In genomic region chr7:28809401-28810089, GRCm38 (mm10) we compare ENCODE assay signal across 7 mouse cellular contexts. TPM values are rescaled to one million over a fixed set of nuclear protein-coding genes. Genes with fewer than 3 reads are reported as not detected.
DNase-seq lines count a peak whose midpoint lies in the region; ATAC-seq and TF ChIP-seq lines count a peak whose summit lies in the region.

No protein-coding gene starts in this region.

- intact Hi-C loops in left cerebral cortex, postnatal 25 days (cut with DNase I) = loop anchor here (2.0 to 5.0 kb wide), 2 partner anchors 15 to 148 kb away; partner anchors contain the start of gene Ech1

- no peak for TF ChIP-seq CTCF in bone marrow macrophage, adult 2 months (IDR thresholded peaks at IDR 0.05; ENCODE audit: low read depth, low read length)

- peak overlapping the region; percentile 88 for H3K9ac ChIP-seq in forebrain, embryonic 11.5 days (ENCODE audit: low read length)
- peak overlapping the region; percentile 92 for H3K9ac ChIP-seq in hindbrain, embryonic 13.5 days

- H3K4me1 ChIP-seq in bone marrow macrophage, adult 2 months (ENCODE audit: control insufficient read depth, insufficient read depth, low read length) = peaks cover 25% of the 10 kb centered on the region
- H3K4me1 ChIP-seq in forebrain, embryonic 11.5 days (replicated peaks; ENCODE audit: control insufficient read depth, insufficient read depth, low read length) = peaks cover 21% of the 10 kb centered on the region; the same call in 1 of the 2 replicates
- peaks cover 40% of the 10 kb centered on the region for H3K4me1 ChIP-seq in hindbrain, embryonic 13.5 days (replicated peaks)
- H3K4me1 ChIP-seq in megakaryocyte, embryonic 14.5 days = peaks cover 64% of the 10 kb centered on the region

- no peak for TF ChIP-seq POLR2A in bone marrow macrophage, adult 2 months (IDR thresholded peaks at IDR 0.05; ENCODE audit: borderline replicate concordance, low read depth, low read length)

- peak overlapping the region; percentile 77 for H3K4me3 ChIP-seq in bone marrow macrophage, adult 2 months (ENCODE audit: insufficient read depth, low read length)
- peak overlapping the region; percentile 92 for H3K4me3 ChIP-seq in forebrain, embryonic 11.5 days (ENCODE audit: low read depth, low read length)
- H3K4me3 ChIP-seq in hindbrain, embryonic 13.5 days = peak overlapping the region; percentile 76
- peak overlapping the region; percentile 99 for H3K4me3 ChIP-seq in megakaryocyte, embryonic 14.5 days (replicated peaks)

- H3K27ac ChIP-seq in bone marrow macrophage, adult 2 months (ENCODE audit: insufficient read depth, low read depth, low read length) = peak overlapping the region; percentile 92
- peak overlapping the region; percentile 98 for H3K27ac ChIP-seq in forebrain, embryonic 11.5 days (ENCODE audit: low read depth, low read length)
- H3K27ac ChIP-seq in hindbrain, embryonic 13.5 days = peak overlapping the region; percentile 100

- H3K36me3 ChIP-seq in forebrain, embryonic 11.5 days (ENCODE audit: control insufficient read depth, insufficient read depth, low read length) = peaks cover 13% of the 10 kb centered on the region
- H3K36me3 ChIP-seq in hindbrain, embryonic 13.5 days = peaks cover 26% of the 10 kb centered on the region
- peaks cover 28% of the 10 kb centered on the region for H3K36me3 ChIP-seq in megakaryocyte, embryonic 14.5 days (replicated peaks; ENCODE audit: low read length)

- H3K9me3 ChIP-seq in forebrain, embryonic 11.5 days (ENCODE audit: control insufficient read depth, low read length) = no peaks in the 10 kb centered on the region
- H3K9me3 ChIP-seq in hindbrain, embryonic 13.5 days = no peaks in the 10 kb centered on the region
- H3K9me3 ChIP-seq in megakaryocyte, embryonic 14.5 days = no peaks in the 10 kb centered on the region

- H3K4me2 ChIP-seq in forebrain, embryonic 11.5 days (ENCODE audit: low read depth, low read length, severe bottlenecking) = peak overlapping the region; percentile 97
- peak overlapping the region; percentile 94 for H3K4me2 ChIP-seq in hindbrain, embryonic 13.5 days

- H3K27me3 ChIP-seq in forebrain, embryonic 11.5 days (ENCODE audit: control insufficient read depth, insufficient read depth, low read length) = no peaks in the 10 kb centered on the region
- no peaks in the 10 kb centered on the region for H3K27me3 ChIP-seq in hindbrain, embryonic 13.5 days
- no peaks in the 10 kb centered on the region for H3K27me3 ChIP-seq in megakaryocyte, embryonic 14.5 days (replicated peaks)

- ATAC-seq in forebrain, embryonic 11.5 days (replicated peaks; ENCODE audit: low FRiP score) = peak; percentile 27
- ATAC-seq in hindbrain, embryonic 13.5 days (ENCODE audit: low FRiP score) = peak; percentile 33

- DNase-seq in MN1 (ENCODE audit: low spot score) = peak; percentile 62
- DNase-seq in forebrain, embryonic 11.5 days (ENCODE audit: low spot score) = peak; percentile 88
- peak; percentile 55 to 73 for DNase-seq in left cerebral cortex, postnatal 25 days (ENCODE audit: low spot score in 2 of 2)
- DNase-seq in spleen, postnatal 36 days (ENCODE audit: low spot score in 2 of 2) = peak; percentile 59 to 72

- 0% methylated on average over 35 of the region's 35 CpGs for WGBS in forebrain, embryonic 11.5 days
- whole genome bisulfite sequencing in hindbrain, embryonic 13.5 days = 0% methylated on average over 32 of the region's 35 CpGs

RNA-seq across cellular contexts. Expression of gene Hnrnpl, which starts 1.2 kb away (rescaled TPM):
- 252 and 256 TPM in 2 replicates for polyA plus RNA-seq in bone marrow macrophage, adult 2 months (2012; ENCODE audit: insufficient read depth, insufficient read length, missing spikeins)
- polyA plus RNA-seq in forebrain, embryonic 11.5 days (2014; fragmentation: Nextera tagmentation; extraction: Ambion mirVana) = 338 and 382 TPM in 2 replicates
- 200 and 202 TPM in 2 replicates for polyA plus RNA-seq in hindbrain, embryonic 13.5 days (2015; fragmentation: Nextera tagmentation; extraction: Ambion mirVana)
- 100 to 1,000 TPM; 375 to 411 TPM for total RNA-seq in left cerebral cortex, postnatal 25 days (2021)
- polyA plus RNA-seq in megakaryocyte, embryonic 14.5 days (2012; ENCODE audit: insufficient read depth, low replicate concordance) = 226 and 241 TPM in 2 replicates

RNA-seq across cellular contexts. Expression of gene Ech1, which starts 15.5 kb away (rescaled TPM):
- polyA plus RNA-seq in bone marrow macrophage, adult 2 months (2012; ENCODE audit: insufficient read depth, insufficient read length, missing spikeins) = 85.7 and 96.1 TPM in 2 replicates
- polyA plus RNA-seq in forebrain, embryonic 11.5 days (2014; fragmentation: Nextera tagmentation; extraction: Ambion mirVana) = 70.6 and 74.0 TPM in 2 replicates
- 81.8 and 87.5 TPM in 2 replicates for polyA plus RNA-seq in hindbrain, embryonic 13.5 days (2015; fragmentation: Nextera tagmentation; extraction: Ambion mirVana)
- 10 to 100 TPM; 41.5 to 46.6 TPM for total RNA-seq in left cerebral cortex, postnatal 25 days (2021)
- 12.0 and 64.8 TPM in 2 replicates for polyA plus RNA-seq in megakaryocyte, embryonic 14.5 days (2012; ENCODE audit: insufficient read depth, low replicate concordance)

RNA-seq across cellular contexts. Expression of gene Rinl, which starts 20.8 kb away (rescaled TPM):
- 33.3 and 36.4 TPM in 2 replicates for polyA plus RNA-seq in bone marrow macrophage, adult 2 months (2012; ENCODE audit: insufficient read depth, insufficient read length, missing spikeins)
- polyA plus RNA-seq in forebrain, embryonic 11.5 days (2014; fragmentation: Nextera tagmentation; extraction: Ambion mirVana) = 2.1 and 2.4 TPM in 2 replicates
- 2.7 and 2.8 TPM in 2 replicates for polyA plus RNA-seq in hindbrain, embryonic 13.5 days (2015; fragmentation: Nextera tagmentation; extraction: Ambion mirVana)
- total RNA-seq in left cerebral cortex, postnatal 25 days (2021) = 1 to 10 TPM; 2.4 to 2.9 TPM
- 30.8 and 66.7 TPM in 2 replicates for polyA plus RNA-seq in megakaryocyte, embryonic 14.5 days (2012; ENCODE audit: insufficient read depth, low replicate concordance)

RNA-seq across cellular contexts. Expression of gene Lgals4, which starts 24.1 kb away (rescaled TPM):
- 1.9 and 2.8 TPM in 2 replicates for polyA plus RNA-seq in bone marrow macrophage, adult 2 months (2012; ENCODE audit: insufficient read depth, insufficient read length, missing spikeins)
- polyA plus RNA-seq in forebrain, embryonic 11.5 days (2014; fragmentation: Nextera tagmentation; extraction: Ambion mirVana) = 1.1 and 1.7 TPM in 2 replicates
- 5.6 and 6.3 TPM in 2 replicates for polyA plus RNA-seq in hindbrain, embryonic 13.5 days (2015; fragmentation: Nextera tagmentation; extraction: Ambion mirVana)
- total RNA-seq in left cerebral cortex, postnatal 25 days (2021) = 1 to 10 TPM; 2.2 to 2.7 TPM
- 1.3 TPM in 1 of 2 replicates, not detected in the other for polyA plus RNA-seq in megakaryocyte, embryonic 14.5 days (2012; ENCODE audit: insufficient read depth, low replicate concordance)

RNA-seq across cellular contexts. Expression of gene Nfkbib, which starts 42.2 kb away (rescaled TPM):
- 32.1 and 33.4 TPM in 2 replicates for polyA plus RNA-seq in bone marrow macrophage, adult 2 months (2012; ENCODE audit: insufficient read depth, insufficient read length, missing spikeins)
- polyA plus RNA-seq in forebrain, embryonic 11.5 days (2014; fragmentation: Nextera tagmentation; extraction: Ambion mirVana) = 45.6 and 49.9 TPM in 2 replicates
- 58.6 and 59.5 TPM in 2 replicates for polyA plus RNA-seq in hindbrain, embryonic 13.5 days (2015; fragmentation: Nextera tagmentation; extraction: Ambion mirVana)
- total RNA-seq in left cerebral cortex, postnatal 25 days (2021) = 10 to 100 TPM; 34.2 to 37.7 TPM
- 239 and 363 TPM in 2 replicates for polyA plus RNA-seq in megakaryocyte, embryonic 14.5 days (2012; ENCODE audit: insufficient read depth, low replicate concordance)

Comparison
In these comparisons a context has a peak if more than half of its experiments do, and no peak if none do; other contexts are left out.
1. Peak in every context shown above with its lines: DNase-seq, ATAC-seq, H3K4me3 ChIP-seq and H3K27ac ChIP-seq.